7 mouse cellular contexts compared by ENCODE assay signal in the genomic region with DNA sequence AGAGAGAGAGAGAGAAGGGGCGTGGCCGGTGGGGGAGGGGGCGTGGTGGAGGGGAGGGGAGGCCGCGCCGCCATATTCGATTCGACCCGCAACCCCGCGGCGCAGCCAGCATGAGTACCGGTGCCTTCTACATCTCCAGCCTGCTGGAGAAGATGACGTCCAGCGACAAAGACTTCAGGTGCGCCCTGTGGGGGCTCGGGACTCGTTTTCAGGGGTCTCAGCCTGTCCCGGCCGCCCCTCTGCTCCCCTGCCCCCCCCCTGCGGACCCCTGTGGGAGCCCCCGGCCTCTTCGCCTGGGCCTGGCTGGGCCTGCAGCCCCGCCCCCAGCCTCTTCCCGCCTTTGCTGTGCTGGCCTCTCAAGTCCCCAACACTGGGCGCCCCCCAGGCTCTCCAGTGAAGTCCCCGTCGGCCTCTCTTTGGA. TPM values are rescaled to one million over a fixed set of nuclear protein-coding genes. Genes with fewer than 3 reads are reported as not detected.
A peak's percentile ranks its signal among the peaks of the same experiment; 100 is the strongest.
DNase-seq lines count a peak whose midpoint lies in the region; ATAC-seq and TF ChIP-seq lines count a peak whose summit lies in the region.

A gene (plus strand): TSS at position 38 of the 421 bp plus-strand sequence.

- peaks cover 0 to 20% of the 10 kb centered on the region in 2 experiments for H3K36me3 ChIP-seq in CH12.LX (replicated peaks in 1 of 2; ENCODE audit: control insufficient read depth in 1 of 2, insufficient read depth in 1 of 2, low read length in 1 of 2)
- no peaks in the 10 kb centered on the region for H3K36me3 ChIP-seq in intestine, postnatal 0 days (ENCODE audit: control insufficient read depth, insufficient read depth)
- peaks cover 5% of the 10 kb centered on the region; the same call in 1 of the 2 replicates for H3K36me3 ChIP-seq in stomach, embryonic 14.5 days (ENCODE audit: control insufficient read depth, insufficient read depth, low read length)

- TF ChIP-seq CTCF in CH12.LX (conservative IDR thresholded peaks at IDR 0.05 in 1 of 2, IDR thresholded peaks at IDR 0.05 in 1 of 2; ENCODE audit: low read depth in 2 of 2, low read length in 2 of 2): no peak
- no peak for TF ChIP-seq CTCF in intestine, postnatal 0 days (IDR thresholded peaks at IDR 0.05; ENCODE audit: low read depth)

- peak within 1 kb of the TSS; percentile 64 to 72 (median 69) for H3K4me3 ChIP-seq in CH12.LX (replicated peaks in 1 of 3; ENCODE audit: low read depth in 2 of 3, low read length in 2 of 3, poor library complexity in 1 of 3)
- H3K4me3 ChIP-seq in intestine, postnatal 0 days (ENCODE audit: low read depth, low read length): peak within 1 kb of the TSS; percentile 55
- H3K4me3 ChIP-seq in stomach, embryonic 14.5 days (ENCODE audit: low read depth, low read length): peak within 1 kb of the TSS; percentile 69

- 0 out of 2 replicates have a peak, but pooled peaks have one; percentile 27 for ATAC-seq in common myeloid progenitor, adult 5-6 weeks (replicated peaks; ENCODE audit: low read depth, poor library complexity, severe bottlenecking)
- peak; percentile 55 for ATAC-seq in granulocyte monocyte progenitor cell, adult 5-6 weeks (replicated peaks; ENCODE audit: poor library complexity, severe bottlenecking)
- no peak for ATAC-seq in intestine, postnatal 0 days
- peak; percentile 59 for ATAC-seq in megakaryocyte, adult 5-6 weeks (ENCODE audit: poor library complexity, severe bottlenecking)
- ATAC-seq in stomach, embryonic 14.5 days (ENCODE audit: insufficient number of reproducible peaks, insufficient read depth, low FRiP score, low read depth): peak; percentile 84

- no peak for TF ChIP-seq EP300 in CH12.LX (IDR thresholded peaks at IDR 0.05; ENCODE audit: low read length)

- no peak for TF ChIP-seq RAD21 in CH12.LX (IDR thresholded peaks at IDR 0.05; ENCODE audit: low read depth, low read length)

- WGBS in intestine, postnatal 0 days: 4% methylated on average over 12 of the region's 28 CpGs
- WGBS in stomach, embryonic 14.5 days: under 1% methylated on average over 15 of the region's 28 CpGs

- peak; percentile 56 for TF ChIP-seq POLR2A in CH12.LX (IDR thresholded peaks at IDR 0.05; ENCODE audit: low read depth, low read length)

- H3K9ac ChIP-seq in CH12.LX (ENCODE audit: insufficient read depth, low read depth): peak within 1 kb of the TSS; percentile 75
- peak within 1 kb of the TSS; percentile 57 for H3K9ac ChIP-seq in intestine, postnatal 0 days (ENCODE audit: low read depth, low read length)
- peak within 1 kb of the TSS; percentile 65 for H3K9ac ChIP-seq in stomach, embryonic 14.5 days (replicated peaks; ENCODE audit: low read depth, low read length)

- peaks cover 4% of the 10 kb centered on the region for H3K79me2 ChIP-seq in CH12.LX (replicated peaks; ENCODE audit: control insufficient read depth, extremely low read depth, insufficient read depth, poor library complexity, severe bottlenecking)

- DNase-seq in CH12.LX (ENCODE audit: extremely low read depth) (peak; percentile 64), NIH3T3 (ENCODE audit: low read depth) (peak; percentile 85)

- in situ Hi-C loops in CH12.LX (cut with MboI; ENCODE audit: low pct_ligation_motif_present, low pct_unique_long_range_greater_than_20kb, low sequenced_read_pairs): no loop called here

- dilution Hi-C loops in CH12.LX (cut with MboI; ENCODE audit: extremely low pct_ligation_motif_present, extremely low pct_unique_long_range_greater_than_20kb, low sequenced_read_pairs): no loop called here

- H3K4me2 ChIP-seq in CH12.LX (ENCODE audit: insufficient read depth, low read depth, poor library complexity, severe bottlenecking): peak within 1 kb of the TSS; percentile 93
- peak within 1 kb of the TSS; percentile 82 for H3K4me2 ChIP-seq in intestine, postnatal 0 days (replicated peaks; ENCODE audit: low read depth)
- peak within 1 kb of the TSS; percentile 88 for H3K4me2 ChIP-seq in stomach, embryonic 14.5 days (replicated peaks; ENCODE audit: low read depth, low read length)

- H3K27me3 ChIP-seq in CH12.LX (replicated peaks): no peaks in the 10 kb centered on the region
- H3K27me3 ChIP-seq in intestine, postnatal 0 days (replicated peaks; ENCODE audit: control insufficient read depth, insufficient read depth, low read length): no peaks in the 10 kb centered on the region
- H3K27me3 ChIP-seq in stomach, embryonic 14.5 days (ENCODE audit: control insufficient read depth, insufficient read depth, low read length): no peaks in the 10 kb centered on the region

- H3K9me3 ChIP-seq in CH12.LX (replicated peaks; ENCODE audit: low read length): no peaks in the 10 kb centered on the region
- H3K9me3 ChIP-seq in intestine, postnatal 0 days (ENCODE audit: control insufficient read depth): no peaks in the 10 kb centered on the region
- no peaks in the 10 kb centered on the region for H3K9me3 ChIP-seq in stomach, embryonic 14.5 days (ENCODE audit: control insufficient read depth, low read depth, low read length)

- H3K4me1 ChIP-seq in CH12.LX (ENCODE audit: control insufficient read depth in 1 of 2, insufficient read depth in 2 of 2): peaks cover 6 to 24% of the 10 kb centered on the region in 2 experiments
- no peaks in the 10 kb centered on the region for H3K4me1 ChIP-seq in intestine, postnatal 0 days (replicated peaks; ENCODE audit: control insufficient read depth, insufficient read depth, low read length)
- peaks cover 16% of the 10 kb centered on the region for H3K4me1 ChIP-seq in stomach, embryonic 14.5 days (ENCODE audit: control insufficient read depth, insufficient read depth, low read length)

- no peak within 1 kb of the TSS for H3K27ac ChIP-seq in CH12.LX (ENCODE audit: insufficient read depth, low read depth)
- no peak within 1 kb of the TSS for H3K27ac ChIP-seq in intestine, postnatal 0 days (ENCODE audit: low read depth, low read length)
- H3K27ac ChIP-seq in stomach, embryonic 14.5 days (ENCODE audit: low read length): peak within 1 kb of the TSS; percentile 58

TF ChIP-seq in CH12.LX, 34 proteins besides CTCF, POLR2A, EP300 and RAD21:
- no peak for TF ChIP-seq PAX5 (IDR thresholded peaks at IDR 0.05; ENCODE audit: low read length)

RNA-seq across cellular contexts. Expression of the gene that starts here (rescaled TPM):
- 7.8 and 8.5 TPM in 2 replicates for total RNA-seq in CH12.LX (2012; rRNA removed)
- total RNA-seq in CH12.LX (2014; rRNA removed): 3.6 and 3.9 TPM in 2 replicates
- 14.2 and 17.1 TPM in 2 replicates for polyA plus RNA-seq in CH12.LX (2012; ENCODE audit: insufficient read length, low read depth)
- total RNA-seq in common myeloid progenitor, adult 5-6 weeks (2017): 3.4 and 3.7 TPM in 2 replicates
- total RNA-seq in granulocyte monocyte progenitor cell, adult 5-6 weeks (2014; fragmentation: Nextera tagmentation): 2.2 and 2.9 TPM in 2 replicates
- 0.95 and 1.2 TPM in 2 replicates for total RNA-seq in granulocyte monocyte progenitor cell, adult 5-6 weeks (2017)
- 2.2 and 2.4 TPM in 2 replicates for polyA plus RNA-seq in intestine, postnatal 0 days (2015; fragmentation: Nextera tagmentation; extraction: Ambion mirVana)
- total RNA-seq in megakaryocyte, adult 5-6 weeks (2015): 0.34 and 0.38 TPM in 2 replicates
- total RNA-seq in megakaryocyte, adult 5-6 weeks (2017): 0.07 and 0.24 TPM in 2 replicates
- polyA plus RNA-seq in stomach, embryonic 14.5 days (2014; fragmentation: Nextera tagmentation; extraction: Ambion mirVana): 27.7 and 31.0 TPM in 2 replicates

Comparison
In these comparisons a context has a peak if more than half of its experiments do, and no peak if none do; other contexts are left out.
1. Peak in ATAC-seq in megakaryocyte, adult 5-6 weeks; RNA of the gene not detected or under 1 TPM.